Mouse (Mus musculus) left cerebral cortex, adult 9 months (tissue): ENCODE data around the gene Cdrt4.

Source experiments
- DNase-seq, 2 experiments: peaks; one replicate each; pipeline ENCODE4 v3.0.0; 2022; ENCODE audit warnings: low spot score in 2 of 2

The Cdrt4 gene

DNA sequence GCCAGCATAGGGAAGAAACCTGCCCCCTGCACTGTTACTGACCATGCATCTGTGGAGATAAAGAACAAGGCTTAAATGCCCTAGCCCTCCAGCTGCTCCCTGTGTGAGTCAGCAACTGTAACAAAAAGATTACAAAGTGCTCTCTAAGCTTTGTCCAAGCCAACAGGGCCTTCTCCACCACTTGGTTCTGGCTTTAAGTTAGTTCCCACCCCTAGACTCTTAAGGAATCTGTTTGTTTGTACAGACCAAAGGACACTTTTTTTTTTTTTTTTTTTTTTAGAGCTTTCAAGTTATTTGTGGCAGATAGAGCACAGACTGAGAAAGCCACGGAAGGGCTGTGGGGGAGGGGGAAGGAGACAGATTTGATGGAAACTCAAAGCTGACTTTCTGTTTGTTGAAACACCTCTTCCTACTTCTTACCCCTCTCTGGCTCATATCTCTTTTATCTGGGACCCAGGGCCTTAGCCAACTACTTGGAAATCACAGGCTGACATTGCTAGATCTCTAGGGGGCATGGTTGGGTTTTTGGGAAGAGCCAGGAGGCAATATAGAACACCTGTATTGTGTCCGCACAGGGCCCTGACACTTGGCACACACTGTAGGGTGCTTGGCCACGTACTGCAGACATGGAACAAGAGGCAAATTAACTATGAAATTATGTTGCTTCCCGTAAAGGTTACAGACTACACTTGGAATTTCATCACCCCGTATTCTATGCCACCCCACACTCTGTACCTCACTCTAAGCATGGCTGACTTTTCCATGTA, 44.9 kb downstream of the Cdrt4 start:
- DNase-seq, result no peak

DNA sequence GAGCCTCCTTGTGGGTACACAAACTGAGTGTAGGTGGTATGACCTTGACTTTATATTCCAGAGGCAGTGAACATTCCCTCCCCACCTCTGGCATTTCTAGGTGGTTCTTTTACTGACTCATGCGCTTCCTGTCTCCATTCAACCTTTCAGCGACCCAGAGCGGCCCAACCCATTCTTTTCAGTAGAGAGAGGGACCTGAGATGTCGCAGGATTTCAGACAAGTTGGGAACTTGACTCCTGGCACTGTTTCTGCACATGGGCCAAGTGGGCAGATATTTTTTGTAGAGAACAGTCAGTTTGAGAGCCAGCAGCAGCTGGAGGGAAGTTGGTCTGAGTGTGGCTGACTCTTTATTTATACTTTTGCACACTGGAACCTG, 45.5 kb downstream of the Cdrt4 start:
- no peak for DNase-seq

GRCm38 (mm10) chr11:62997039-62997717, 46.2 kb downstream of the Cdrt4 start:
- DNase-seq, result no peak

- peak in 1 of 2 experiments; percentile 25 for DNase-seq
Measured at GRCm38 (mm10) chr11:62997718-62998281, 46.8 kb downstream of the Cdrt4 start.

GRCm38 (mm10) chr11:63000126-63000525, 49.1 kb downstream of the Cdrt4 start:
- no peak for DNase-seq

DNA sequence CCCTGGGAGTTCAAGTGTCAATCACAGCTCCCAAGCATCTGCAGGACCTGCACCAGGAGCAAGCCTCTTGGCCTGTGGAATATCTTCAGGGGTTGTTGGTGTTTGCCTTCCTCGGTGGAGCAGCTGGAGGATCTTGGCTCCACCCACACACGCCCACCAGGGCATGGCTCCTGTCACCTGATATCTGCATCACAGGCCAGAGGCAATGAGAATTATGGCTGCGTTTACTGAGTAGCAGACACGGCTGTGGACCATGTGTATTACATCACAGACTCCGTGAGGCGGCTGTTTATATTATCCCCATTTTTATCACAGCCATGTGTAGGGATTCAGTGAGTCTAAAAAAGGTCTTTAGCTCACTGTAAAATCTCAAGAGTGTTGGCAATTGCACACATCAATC, 53.6 kb downstream of the Cdrt4 start:
- DNase-seq, result no peak

DNA sequence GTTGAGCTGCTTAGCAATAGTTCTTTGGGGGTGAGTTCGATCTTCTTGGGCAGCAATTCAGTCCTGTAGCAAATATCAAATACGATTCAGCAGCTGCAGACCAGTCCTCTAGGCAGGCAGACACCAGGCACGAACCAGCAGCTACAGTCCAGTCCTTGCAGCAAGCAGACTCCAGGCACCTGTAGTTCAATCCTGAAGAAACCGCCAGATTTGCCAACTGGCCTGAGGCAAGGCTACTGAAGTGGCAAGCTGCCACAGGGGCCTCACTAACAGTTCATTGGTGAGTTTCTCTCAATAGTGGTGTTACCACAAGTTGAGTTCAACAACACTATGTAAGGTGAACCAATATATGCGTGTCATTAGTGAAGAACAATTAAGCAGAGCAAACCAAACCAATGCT, 56.4 kb downstream of the Cdrt4 start:
- no peak for DNase-seq

- DNase-seq, result no peak
Measured at GRCm38 (mm10) chr11:63008004-63008403, 57.0 kb downstream of the Cdrt4 start.

DNA sequence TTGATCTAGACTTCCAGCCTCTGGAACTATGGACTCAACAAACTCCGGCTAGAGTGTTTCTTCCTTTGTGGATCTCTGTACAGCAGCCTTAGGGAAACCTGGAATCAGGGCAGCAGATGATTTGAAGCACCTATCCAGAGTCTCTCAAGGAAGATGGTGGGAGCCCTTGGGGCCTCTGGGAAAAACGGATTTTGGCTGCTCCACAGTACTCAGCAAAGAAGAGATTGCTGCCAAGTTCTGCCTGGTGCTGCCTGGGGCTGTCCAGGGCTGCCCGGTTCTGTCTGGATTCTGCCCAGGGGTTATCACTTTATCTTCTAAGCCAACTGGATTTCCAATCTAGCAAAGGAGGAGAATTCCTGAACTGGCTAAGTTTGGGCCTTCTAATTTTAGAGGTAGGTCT, 58.8 kb downstream of the Cdrt4 start:
- no peak for DNase-seq

- DNase-seq, result no peak
Measured at GRCm38 (mm10) chr11:63017327-63018082, 66.5 kb downstream of the Cdrt4 start.

- no peak for DNase-seq
Measured at GRCm38 (mm10) chr11:63018083-63018622, 67.2 kb downstream of the Cdrt4 start.

DNA sequence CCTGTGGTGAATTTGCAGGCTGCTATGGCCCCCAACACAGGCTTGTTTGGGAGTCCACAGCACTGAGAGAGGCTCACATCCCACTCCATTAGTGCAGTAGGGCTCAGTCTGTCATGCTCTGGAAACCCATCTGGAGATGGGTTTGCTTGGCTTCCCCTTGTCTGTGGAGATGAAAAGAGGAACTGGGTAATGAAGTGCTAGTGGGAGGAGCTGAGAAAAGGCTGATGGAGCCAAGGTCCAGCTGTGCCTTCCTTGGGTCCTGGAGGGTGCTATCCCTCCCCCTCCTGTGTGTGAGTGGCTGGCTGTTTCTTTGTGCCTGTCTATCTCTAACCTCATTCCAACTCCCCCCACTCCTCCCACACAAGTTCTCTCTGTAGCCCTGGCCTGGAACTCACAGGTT, 69.6 kb downstream of the Cdrt4 start:
- no peak for DNase-seq

DNA sequence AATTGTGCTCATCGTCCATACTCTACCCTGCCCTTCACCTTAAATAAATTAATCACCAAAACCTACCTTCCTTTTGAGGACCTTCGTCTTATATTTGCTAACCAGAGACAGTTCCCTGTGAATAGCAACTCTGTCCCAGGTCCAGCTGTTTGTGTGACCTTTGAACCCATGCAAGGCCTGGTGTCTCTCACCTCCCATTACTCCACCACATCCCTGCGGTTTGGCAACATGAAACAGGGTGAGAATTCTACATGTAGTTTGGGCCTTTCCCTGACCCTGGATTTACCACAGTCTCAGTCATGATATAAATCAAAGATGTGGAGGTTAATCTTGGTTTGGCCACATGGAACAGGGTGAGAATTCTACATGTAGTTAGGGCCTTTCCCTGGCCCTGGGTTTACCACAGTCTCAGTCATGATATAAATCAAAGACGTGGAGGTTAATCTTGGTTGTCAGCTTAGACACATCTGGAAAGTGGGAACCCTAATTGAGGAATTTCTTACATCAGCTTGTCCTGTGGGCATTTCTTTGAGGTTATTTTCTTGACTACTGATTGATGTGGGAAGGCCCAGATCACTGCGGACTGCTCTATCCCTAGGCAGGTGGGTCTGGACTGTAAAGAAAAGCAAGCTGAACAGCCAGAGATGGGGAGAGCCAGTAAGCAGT, 70.3 kb downstream of the Cdrt4 start:
- DNase-seq, result no peak

- DNase-seq, result no peak
Measured at GRCm38 (mm10) chr11:63023461-63023860, 72.5 kb downstream of the Cdrt4 start.

GRCm38 (mm10) chr11:63024136-63024535, 73.1 kb downstream of the Cdrt4 start:
- DNase-seq, result no peak

- DNase-seq, result no peak
Measured at GRCm38 (mm10) chr11:63025476-63025875, 74.5 kb downstream of the Cdrt4 start.

GRCm38 (mm10) chr11:63026651-63027141, 75.7 kb downstream of the Cdrt4 start:
- DNase-seq, result peak in 1 of 2 experiments; percentile 62

DNA sequence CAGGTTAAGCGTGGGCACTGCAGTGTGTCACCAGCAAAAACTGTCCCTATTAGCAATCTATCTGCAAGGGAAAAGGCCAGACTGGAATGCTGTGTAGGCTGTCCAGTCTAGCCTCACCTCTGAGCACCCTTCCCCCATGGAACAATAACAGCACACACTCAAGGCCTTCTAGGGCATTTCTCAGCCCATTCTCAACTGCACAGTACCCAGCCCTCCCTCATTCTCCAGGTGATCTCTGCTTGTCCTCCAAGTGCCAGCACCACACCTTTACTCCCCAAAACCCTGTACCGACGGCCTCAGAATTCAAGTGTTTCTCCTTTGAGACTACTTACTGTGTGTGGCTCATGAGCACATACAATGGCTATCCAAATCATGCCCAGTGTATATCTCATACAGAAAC, 77.1 kb downstream of the Cdrt4 start:
- no peak for DNase-seq

- DNase-seq, result no peak
Measured at GRCm38 (mm10) chr11:63029148-63029714, 78.2 kb downstream of the Cdrt4 start.

- no peak for DNase-seq
Measured at GRCm38 (mm10) chr11:63029721-63030120, 78.7 kb downstream of the Cdrt4 start.
